Mouse (Mus musculus) left cerebral cortex, adult 8-10 months (tissue): ENCODE data around the gene Ppp1r36. TPM values are rescaled to one million over a fixed set of nuclear protein-coding genes. Genes with fewer than 3 reads are reported as not detected.
A peak's percentile ranks its signal among the peaks of the same experiment; 100 is the strongest.
"Not testable (repeated sequence)": the region's sequence is repeated elsewhere in the genome, so short reads cannot be mapped to it uniquely, and the experiment has no call there.

ENCODE experiments used
- DNase-seq, 2 experiments: peaks; one replicate each; pipeline ENCODE4 v3.0.0; 2022; ENCODE audit warnings: low spot score in 2 of 2
- total RNA-seq, 4 experiments: library from RNA; stranded (reverse); gene quantifications; 2 replicates each; pipeline ENCODE4 v1.2.4; 2022

Ppp1r36 gene
- total RNA-seq, 4 experiments from 2014 or later = 0.74 to 2.7 (median 1.8) TPM

DNA sequence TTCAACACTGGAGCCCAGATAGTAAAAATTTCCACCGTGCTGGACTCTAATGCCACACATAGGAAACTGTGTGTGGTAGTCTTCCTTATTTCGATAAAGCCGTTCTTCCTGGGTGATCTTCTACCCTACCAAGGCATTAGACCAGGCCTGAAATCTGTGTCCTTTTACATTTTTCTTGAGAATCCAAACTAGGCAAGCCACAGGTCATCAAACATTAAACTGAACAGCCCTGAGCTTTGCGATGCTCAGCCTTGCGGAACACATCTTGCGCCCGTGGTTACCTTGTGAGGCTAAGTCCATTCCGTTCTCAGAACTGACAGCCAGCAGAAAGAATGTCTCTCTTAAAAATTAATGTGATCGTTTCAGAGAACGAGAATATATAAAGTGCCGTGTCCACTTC is 28.9 kb downstream of the Ppp1r36 start:
- no peak for DNase-seq

DNA sequence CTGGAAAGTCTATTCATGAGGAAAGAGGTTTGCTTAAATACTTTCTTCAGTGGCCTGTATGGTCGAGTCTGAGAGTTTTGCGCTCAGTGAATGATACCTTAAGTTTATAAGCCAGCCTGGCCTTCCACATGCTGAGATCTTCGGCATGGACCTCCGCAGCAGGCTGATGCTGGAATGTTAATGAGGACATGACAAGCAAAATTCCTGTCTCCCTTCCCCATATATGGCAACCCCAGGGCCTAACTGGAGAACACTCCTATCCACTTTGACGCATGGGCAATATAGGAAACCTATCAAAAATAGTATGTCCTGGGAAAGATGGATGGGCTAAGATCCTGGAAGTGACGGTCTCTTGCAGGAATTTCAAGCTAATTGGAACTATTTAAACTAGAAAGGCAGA is 30.8 kb downstream of the Ppp1r36 start:
- DNase-seq = no peak

DNA sequence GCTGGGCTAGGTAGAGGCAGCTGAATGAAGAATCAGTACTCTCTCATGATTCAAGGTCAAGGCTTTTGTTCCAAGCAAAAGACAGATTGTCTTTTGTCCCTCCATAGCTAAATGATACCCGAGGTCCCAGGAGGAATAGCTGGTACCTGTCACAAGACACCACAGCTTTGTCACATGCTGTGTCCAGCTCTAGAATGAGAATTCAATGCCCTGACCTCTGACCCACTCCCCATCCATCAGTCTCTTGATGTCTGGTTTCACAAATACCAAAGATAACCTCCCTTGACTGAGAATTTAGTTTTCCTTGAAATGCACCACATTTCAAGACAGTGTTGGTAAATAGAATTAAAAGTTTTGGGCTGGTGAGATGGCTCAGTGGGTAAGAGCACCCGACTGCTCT is 34.9 kb downstream of the Ppp1r36 start:
- DNase-seq = no peak

DNA sequence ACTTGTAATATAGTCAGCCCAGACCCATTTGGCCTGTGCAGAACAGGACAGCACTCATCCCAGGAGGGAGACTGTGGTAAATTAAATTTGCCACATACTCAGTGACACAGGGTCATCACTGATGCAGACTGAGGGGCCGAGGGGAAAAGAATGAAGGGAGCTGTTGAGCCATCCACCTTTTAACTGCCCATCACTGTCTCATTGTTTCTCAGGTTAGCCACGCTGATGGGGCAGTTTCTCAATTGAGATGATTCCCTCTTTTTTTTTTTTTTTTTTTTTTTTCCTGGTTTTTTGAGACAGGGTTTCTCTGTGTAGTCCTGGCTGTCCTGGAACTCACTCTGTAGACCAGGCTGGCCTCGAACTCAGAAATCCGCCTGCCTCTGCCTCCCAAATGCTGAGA is 41.1 kb downstream of the Ppp1r36 start:
- not testable (repeated sequence) for DNase-seq

DNA sequence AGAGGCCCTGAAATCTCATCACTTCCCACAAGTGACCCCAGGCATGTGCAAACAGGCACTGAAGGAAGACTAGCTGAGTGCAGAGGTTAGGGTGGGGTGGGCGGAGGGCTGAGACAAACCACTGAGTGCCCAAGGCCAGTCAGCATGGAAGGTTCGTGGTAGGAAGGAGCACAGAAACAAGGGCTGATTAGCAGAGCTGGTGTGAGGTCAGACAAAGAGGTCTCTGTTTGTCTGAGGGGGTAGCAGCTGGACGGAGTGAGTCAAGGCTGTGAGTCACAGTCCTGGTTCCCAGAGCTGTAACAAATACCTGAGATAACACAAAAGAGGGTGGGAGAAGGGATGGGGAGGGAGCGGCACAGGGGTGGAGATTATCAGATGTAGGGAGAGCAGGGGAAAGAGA is 41.7 kb downstream of the Ppp1r36 start:
- no peak for DNase-seq

DNA sequence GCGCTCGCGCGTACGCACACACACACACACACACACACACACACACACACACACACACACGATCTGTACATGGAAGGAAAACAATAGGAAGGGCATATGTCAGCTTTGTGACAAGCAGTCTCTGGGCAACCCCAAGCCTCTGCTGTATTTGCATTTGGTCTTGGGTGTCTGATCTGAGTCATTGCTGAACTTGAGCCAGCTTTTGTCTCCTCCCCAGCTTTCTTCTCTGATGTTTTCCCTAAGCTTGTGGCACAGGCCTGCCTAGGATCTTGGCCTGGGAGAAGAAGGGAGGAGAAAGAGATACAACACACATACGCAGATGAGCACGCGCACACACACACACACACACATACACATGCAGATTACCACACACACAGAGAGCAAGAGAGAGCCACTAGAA is 46.1 kb downstream of the Ppp1r36 start:
- peak in 1 of 2 experiments; percentile 46 for DNase-seq

DNA sequence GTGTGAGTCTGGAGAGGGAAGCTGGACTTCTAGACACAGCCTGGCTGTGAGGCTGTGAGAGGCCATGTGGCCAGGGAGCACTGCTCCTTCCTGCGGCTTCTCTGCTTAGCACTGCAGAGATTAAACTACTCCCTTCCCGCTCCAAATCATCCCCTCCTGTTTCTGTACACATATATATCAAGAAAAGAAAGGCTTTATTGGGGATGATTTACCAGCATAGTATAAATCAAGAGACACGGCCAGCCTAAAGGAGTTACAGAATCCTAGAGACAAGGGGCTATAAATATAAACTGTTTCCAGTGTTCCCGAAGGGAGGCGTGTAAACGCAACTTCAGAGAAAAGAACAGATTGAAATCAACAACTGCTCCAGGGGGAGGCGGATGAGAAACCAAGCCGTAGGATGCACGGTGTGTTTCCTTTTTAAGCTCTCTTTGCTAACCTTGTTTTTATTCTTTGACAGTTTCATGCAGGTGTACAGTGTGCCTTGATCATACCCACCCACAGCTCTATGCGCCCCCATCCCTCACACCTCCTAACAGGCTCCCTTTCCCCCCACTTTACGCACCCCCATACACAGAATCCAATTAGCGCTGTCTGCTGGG is 47.4 kb downstream of the Ppp1r36 start:
- peak; percentile 16 to 68 for DNase-seq

DNA sequence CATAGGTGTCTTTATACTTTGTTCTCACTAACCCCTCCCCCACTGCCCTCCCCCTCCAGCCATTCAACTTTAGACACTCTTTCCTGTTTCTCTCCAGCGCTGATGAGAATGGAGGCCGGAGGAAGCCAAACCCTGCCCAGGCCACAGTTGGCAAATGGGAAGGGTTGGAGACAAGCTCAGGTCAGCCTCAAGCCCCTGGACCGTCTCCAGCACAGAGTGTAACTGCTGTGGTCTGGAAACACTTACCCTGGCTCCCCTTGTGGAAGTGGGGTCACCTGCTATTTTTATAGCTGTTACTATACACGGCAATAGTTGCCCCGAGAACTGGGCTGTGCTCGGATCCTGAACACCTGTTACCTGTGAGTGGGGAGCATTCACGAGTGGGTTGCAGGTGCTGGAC is 49.3 kb downstream of the Ppp1r36 start:
- DNase-seq = no peak

DNA sequence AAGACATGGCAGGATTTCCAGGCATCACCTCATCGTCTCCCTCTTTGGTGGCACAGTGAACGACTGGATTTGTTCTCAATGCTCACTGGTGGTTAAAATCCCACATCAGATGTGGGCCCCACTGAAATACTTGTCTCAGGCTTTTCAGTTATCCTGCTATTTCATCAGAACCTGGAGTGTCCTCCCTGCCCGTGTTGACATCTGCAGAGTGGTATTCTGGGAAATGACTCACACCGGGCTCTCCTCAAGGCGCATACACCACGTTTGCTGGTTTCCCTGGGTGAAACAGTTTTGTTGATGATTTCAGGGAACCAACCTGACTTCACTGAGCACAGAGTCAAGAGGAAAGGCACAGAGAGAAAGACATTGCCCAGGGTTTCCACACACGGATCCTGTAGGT is 49.9 kb downstream of the Ppp1r36 start:
- no peak for DNase-seq

DNA sequence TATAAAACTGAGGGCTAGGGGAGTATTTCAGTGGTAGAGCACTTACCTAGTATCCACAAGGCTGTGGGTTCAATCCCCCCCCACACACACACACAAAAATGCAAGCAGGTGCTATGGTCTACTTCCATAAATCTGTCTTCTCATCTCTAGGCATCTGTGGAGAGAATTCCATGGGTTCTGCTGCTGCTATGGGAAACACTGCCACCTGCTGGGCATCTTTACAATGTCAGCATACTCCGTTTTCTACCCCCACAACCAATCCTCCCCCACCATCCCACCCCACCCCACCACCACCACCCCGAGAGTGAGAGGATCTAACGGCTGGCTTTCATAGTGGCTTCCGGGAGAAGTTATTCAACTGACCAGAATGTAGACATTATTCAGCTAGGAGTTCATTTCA is 54.7 kb downstream of the Ppp1r36 start:
- DNase-seq = peak in 1 of 2 experiments; percentile 48

DNA sequence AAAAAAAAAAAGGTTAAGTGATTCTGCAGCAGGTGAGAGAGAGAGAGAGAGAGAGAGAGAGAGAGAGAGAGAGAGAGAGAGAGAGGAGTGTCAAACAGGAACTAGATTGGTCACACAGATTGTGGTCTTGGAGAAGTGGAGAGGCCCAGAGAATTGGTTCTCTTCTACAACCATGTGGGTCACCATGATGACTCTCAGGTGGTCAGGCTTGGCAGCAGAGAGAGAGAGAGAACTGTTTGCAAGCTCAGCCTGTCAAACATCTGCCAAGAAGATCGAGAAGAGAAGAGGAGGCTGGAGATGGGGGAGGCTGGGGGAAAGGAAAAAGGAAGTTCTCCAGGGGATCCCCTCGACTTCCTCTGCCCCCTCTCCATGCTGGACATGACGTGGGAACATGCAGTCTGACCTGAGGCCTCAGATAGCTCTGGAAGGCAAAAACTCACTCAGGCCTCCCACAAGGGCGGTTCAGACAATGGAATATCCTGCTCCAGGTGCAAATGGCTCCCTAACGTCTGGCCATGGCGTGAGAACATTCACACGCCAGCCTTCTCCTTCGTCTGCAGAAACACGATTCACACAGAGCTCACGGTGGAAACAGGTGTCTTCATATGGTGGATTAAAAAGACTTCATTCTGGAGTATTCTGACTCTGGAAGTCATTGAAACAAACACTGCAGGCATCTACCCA is 56.4 kb downstream of the Ppp1r36 start:
- DNase-seq = no peak

DNA sequence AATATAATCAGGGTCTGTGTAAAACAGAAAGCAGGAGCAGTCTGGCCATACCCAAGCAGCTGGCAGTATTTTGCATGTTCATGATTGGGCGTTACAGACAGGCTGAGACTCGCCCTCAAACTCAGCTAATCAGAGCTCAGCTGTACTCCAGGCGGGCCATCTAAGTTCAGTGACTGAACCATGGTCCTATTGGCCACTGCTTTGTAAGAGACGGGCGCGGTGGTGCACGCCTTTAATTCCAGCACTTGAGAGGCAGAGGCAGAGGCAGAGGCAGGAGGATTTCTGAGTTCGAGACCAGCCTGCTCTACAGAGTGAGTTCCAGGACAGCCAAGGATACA is 56.9 kb downstream of the Ppp1r36 start:
- no peak for DNase-seq

DNA sequence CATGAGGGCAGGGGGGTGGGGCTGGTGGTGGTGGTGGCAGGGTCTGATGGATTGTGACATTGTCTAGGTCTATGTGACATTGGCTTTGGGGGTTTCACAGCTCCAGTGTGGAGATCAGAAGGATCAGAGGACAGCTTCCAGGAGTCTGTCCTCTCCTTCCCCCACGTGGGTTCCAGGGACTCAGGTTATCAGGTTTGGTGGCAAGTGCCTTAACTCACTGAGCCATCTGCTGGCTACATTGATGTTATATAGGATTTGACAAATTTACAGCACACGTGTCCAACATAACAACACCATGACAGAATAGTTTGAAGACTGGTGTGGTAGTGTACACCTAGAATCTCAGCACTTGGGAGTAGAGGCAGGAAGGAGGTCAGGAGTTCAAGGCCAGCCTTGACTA is 57.5 kb downstream of the Ppp1r36 start:
- no peak for DNase-seq

DNA sequence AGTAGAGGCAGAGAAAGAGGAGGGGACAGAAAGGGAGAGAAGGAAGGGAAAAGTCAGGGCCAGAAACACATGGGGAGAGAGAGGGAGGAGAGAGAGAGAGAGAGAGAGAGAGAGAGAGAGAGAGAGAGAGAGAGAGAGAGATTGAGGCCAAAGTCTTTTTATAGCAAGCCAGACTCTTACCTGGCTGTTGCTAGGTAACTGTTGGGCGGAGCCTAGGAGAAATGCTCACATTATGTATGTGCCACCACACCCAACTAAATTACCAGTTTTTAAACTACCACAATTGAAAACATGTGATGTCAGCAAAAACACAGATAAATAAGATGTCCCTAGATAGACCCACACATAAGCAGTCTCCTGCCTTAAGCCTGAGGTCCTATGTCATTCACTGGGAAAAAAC is 58.8 kb downstream of the Ppp1r36 start:
- no peak for DNase-seq

DNA sequence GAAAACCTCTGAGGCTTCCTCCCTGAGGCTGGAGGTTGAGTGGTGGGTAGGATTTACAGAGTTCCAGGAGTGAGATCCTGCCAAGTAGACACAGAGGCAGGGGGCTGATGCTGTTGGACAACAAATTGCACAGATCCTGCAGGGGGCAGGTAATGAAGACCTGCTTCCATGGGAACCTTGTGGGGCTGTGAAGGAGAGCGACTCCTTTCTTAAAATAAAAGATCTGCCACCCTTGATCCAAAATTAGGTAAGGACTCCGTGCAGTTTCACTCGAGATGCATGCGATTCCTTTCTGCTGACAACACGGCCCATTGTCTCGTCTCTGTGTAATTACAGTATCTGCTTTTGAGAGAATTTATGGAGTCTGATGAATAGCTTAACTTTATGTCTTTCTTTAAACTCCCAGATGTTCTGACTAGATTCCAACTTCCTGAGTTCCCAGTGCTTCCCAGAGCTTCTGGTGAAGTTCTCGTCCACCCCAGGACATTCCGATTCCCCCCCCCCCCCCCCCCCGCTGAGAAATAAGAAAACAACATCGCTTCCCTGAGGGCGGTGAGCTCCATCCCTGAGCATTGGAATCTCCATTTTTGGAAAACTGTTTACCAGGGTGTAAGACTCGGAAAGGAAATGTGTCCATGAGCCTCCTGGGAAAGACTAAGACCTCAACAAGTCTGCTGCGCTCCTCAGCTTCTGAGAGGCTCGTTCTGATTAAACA is 61.1 kb downstream of the Ppp1r36 start:
- no peak for DNase-seq

DNA sequence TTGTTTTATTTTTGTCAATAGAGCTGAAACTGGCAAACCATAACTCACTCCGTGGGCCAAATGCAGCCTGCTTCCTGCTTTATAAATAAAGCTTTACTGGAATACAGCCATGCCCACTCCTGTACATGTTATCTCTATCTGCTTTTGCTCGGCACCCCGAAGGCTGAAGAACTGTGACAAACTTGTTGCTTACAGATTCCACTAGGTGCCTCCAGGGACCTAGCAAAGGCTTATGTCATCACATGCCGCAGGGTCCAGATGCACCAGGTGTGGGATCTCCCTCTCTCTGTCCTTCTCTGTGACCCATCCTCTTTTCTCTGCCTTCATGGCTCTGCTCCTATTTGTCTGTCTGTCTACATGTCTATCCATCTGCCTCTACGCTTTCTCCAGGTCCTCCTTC is 61.8 kb downstream of the Ppp1r36 start:
- no peak for DNase-seq

DNA sequence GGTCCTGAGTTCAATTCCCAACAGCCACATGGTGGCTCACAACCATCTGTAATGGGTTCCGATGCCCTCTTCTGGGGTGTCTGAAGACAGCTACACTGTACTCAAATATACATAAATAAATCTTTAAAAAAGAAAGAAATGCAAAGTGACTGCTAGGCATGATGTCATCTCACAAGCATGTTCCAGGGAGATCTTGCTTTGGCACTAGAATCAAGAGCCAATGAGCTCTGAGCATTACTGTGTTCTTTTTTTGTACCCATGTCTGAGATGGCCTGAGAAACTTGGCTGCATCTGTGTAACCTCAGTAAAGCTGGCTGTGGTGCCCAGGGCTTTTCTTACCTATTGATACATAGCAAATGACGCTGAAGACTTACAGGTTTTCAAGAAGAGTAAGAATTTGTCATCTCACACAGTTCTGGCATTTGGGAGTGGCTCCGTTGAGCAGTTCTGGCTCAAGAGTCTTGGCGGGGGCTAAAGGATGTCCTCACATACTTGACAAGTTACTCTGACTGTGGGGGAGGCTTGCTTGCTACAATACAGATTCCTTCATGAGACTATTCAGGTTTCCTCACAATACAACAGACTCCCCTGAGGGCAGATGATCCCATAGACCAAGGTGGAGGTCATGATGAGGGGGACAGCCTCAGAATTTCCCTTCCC is 62.6 kb downstream of the Ppp1r36 start:
- DNase-seq = no peak

DNA sequence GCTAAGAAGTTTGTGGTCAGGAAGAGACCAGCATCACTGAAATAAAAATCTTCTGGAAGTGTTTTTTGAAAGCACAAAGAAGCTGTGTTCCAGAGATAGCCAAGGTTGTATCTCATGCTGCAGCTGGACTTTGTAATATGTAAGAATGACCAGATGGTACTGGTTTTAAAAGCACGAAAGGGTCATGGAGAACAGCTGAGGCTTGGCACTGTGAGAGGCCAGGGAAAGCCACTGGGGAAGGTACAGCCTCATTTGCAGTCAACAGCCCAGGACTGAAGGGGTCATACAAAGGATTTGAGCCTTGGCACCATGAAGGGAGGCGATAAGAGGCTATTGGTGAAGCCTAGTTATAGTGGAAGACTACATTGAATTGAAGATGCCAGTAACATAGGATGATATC is 65.1 kb downstream of the Ppp1r36 start:
- DNase-seq = no peak

DNA sequence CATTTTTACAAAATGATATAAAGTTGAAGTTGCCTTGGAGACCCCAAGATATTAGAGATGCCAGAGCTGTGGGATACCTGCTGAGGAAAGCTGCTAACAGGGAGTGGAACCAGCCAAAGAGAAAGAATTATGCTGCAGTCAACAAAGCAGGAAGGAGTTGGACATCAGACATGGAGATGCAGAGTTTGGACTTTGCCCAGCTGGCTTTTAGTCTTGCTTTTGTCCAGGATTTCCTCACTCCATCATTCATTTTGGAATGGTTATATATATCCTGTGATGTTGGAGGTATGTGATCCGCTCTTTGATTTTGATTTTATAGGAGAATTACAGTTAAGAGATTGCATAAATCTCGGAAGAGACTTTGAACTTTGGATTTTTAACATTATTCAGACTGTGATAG is 65.6 kb downstream of the Ppp1r36 start:
- DNase-seq = no peak

DNA sequence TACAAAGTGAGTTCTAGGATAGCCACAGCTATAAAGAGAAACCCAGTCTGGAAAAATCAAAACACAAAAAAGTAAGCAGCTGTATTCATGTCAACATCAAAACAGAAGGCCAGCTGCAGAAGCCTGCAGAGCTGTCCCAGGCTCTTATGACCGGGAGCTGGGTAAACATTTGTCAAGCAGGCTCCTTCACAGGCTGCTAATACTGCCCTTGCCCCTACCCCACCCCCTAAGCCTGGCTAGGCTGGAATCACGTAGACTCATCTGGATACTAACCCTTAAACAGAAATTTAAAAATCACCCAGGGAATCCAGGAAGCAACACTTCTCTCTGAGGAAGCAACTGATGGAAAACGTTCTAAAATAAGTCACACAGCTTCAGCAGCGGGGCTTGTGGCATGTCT is 67.5 kb downstream of the Ppp1r36 start:
- no peak for DNase-seq

DNA sequence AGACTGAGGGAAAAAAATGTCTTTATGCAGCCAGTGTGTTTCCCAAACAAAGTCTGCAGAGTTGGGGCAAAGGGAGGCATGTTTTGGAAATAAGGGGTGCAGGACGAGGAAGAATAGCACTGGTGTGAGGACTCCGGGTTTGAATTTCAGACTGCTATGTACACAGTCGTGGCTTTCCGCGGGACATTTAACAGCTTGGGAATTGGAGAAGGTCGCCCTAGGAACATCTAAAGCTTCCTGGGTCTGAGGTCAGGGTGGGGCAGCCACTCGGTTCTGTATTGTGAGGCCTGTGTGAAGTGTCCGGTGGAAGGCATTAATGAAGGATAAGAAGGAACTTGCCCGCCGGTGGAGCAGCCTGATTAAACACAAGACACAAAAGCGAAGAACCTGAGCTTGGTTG is 68.0 kb downstream of the Ppp1r36 start:
- no peak for DNase-seq

DNA sequence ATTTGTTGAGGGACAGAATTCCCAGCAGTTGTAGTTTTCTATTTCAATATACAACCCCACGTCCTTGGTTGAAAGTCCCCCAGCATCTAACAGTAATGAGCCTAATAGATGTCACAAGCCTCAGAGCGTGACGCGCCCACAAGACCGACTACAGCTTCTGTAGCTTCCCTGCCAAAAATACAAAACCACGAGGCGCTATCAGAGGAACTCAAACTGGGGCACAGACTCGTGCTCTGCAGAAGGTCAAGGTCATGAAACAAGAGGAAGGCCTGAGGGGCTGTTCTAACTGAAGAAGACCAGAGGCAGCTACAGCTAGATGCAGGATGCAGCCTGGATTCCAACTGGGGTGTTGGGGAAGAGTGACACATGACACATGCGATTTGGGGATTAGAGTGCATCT is 69.6 kb downstream of the Ppp1r36 start:
- no peak for DNase-seq
